Mouse (Mus musculus) splenic B cell, adult 2 months (primary cell): ENCODE results near the gene Ap1s2.

Experiments used
- DNase-seq: peaks from one replicate; pipeline ENCODE4 v3.0.0-alpha.2; 2011; ENCODE audit warnings: low read depth, low spot score
- H3K27me3 ChIP-seq: 2 replicates; pipeline ENCODE4 v1.6.1; 2012; ENCODE audit warnings: mild to moderate bottlenecking, low read length, moderate library complexity, mixed read lengths; ENCODE audit not compliant: control insufficient read depth, poor library complexity, insufficient read depth, severe bottlenecking
- H3K36me3 ChIP-seq: 2 replicates; pipeline ENCODE4 v1.6.1; 2012; ENCODE audit warnings: mild to moderate bottlenecking, low read length, moderate library complexity, mixed read lengths; ENCODE audit not compliant: control insufficient read depth, poor library complexity, insufficient read depth, severe bottlenecking

Ap1s2 gene

DNA sequence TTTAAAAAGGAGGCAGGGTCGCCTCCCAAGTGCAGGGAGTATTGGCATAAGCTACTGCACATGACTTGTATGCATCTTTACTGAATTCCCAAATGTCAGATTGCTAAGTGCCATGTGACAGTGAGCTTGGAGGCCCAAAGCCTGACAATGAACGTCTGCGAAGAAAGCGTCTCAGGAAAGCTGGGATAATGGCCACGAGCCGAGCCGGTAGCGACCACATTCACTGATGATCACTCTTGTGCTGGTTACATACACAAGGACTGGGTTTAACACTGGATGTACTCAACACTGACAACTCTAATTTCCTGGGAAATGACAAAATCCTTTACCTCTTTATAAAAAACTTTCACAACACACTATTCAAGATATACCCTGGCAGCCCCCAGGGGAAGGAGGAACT is 25.9 kb downstream of the Ap1s2 start:
- Histone ChIP-seq H3K27me3 (no peaks in the 10 kb centered on the region), H3K36me3 (peaks cover 4% of the 10 kb centered on the region; the same call in 1 of the 2 replicates)
- DNase-seq, result no peak

DNA sequence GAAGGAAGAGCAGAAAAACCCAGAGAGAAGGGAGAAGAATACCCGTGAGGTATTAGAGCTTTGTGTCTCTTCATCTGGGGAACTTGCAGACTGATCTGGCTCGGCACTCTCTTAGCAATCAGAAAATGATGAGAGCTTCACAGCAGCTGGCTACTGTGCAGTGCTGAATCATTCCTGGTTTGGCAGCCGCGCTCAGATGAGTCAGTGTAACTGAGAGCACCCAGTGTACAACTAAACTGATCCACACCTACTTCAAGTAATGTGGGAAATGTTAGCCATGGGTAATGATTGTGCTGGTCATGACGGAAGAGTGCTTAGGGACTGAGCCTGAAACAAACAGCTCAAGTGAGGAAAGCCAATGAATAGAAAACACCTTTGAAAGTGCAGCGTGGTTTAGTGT is 29.8 kb downstream of the Ap1s2 start:
- H3K27me3 ChIP-seq, result no peaks in the 10 kb centered on the region
- no peak for DNase-seq
- H3K36me3 ChIP-seq, result peaks cover 7% of the 10 kb centered on the region; the same call in 1 of the 2 replicates

DNA sequence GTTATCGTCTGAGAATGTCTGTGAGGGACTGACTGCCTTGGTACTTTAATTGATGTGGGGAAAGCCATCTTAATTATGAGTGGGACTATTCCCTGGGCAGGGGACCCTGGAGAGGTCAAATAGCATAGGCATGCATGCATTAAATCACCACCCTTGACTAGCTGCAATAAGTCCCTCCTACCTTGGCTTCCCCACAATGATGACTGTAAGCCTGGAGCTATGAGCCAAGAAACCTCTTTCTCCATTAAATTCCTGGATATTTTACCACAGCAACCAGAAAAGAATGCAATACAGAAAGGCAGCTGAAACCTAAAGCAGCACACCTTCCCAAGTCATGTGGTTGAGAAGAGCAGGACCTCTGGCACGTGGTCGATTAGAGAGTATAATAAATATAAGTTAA is 35.6 kb downstream of the Ap1s2 start:
- Histone ChIP-seq H3K36me3 (0 out of 2 replicates have a peak, but pooled peaks cover 3% of the 10 kb centered on the region), H3K27me3 (no peaks in the 10 kb centered on the region)
- no peak for DNase-seq

DNA sequence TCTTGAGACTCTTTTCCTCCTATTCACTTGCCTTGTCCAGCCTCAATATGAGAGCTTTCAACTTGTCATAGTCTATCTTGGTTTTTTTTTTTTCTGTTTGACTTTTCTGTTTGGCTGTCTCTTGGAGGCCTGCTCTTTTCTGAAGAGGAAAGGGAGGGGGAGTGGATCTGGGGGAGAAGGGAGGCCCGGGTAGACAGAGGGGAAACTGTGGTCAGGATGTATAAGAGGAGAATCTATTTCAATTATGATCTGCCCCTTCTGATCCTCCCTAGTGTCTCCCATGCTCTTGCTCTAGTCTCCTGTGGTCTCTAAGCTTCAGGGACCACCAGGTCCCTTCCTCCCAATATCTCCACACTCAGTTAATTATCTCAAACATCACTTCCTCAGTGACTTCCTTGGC is 42.8 kb downstream of the Ap1s2 start:
- DNase-seq, result no peak
- Histone ChIP-seq H3K36me3 (peaks cover 2% of the 10 kb centered on the region; the same call in 1 of the 2 replicates), H3K27me3 (no peaks in the 10 kb centered on the region)

DNA sequence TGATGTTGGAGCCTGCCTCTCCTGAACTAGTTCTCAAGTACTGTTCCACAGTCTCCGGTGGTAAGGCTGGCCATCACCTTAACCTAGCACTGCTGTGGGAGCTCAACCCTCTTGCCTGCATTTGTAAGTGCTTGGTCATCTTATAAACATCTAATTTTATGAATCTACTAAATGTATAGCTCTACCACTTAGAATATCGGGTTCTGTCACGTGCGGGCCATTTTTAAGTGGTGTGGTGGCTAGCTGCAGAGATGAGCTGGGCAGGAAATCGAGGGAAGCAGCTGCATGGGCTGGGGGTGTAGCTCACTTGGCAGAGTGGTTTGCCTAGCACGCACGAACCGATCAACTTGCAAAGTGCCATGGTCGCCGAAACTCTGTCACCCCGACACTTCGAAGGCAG is 48.6 kb downstream of the Ap1s2 start:
- DNase-seq, result no peak
- Histone ChIP-seq H3K36me3 (peaks cover 2% of the 10 kb centered on the region; the same call in 1 of the 2 replicates), H3K27me3 (no peaks in the 10 kb centered on the region)

DNA sequence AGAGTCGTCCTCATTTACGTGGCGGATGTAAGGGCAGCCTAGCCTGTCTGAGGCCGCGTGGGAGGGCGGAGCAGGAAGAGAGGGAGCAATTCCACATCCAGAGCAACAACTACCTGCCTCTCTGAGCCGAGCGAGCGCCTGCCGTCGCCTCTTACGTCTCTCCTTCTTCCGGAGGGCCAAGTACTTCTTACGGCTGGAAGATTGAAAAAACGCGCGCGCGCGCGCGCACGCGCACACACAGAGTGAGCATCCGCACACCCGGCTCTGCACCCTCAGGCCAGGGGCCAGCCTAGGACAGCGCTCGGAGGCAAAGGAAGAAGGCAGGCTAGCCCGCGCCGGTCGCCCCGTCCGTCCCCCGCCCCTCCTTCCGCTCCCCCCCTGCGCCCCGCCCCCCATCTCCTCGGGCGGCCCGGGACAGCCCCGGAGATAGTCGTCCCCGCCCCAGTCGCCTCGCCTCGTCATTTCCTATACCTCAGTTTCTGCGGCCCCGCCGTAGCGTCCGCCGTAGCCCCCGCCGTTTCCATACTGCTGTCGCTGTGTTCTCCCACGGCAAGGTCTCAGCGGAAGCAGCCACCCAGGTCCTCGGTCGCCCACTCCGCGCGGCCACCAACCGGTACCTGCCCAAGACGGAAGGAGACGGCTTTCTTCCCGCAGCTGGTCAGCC is 49.1 kb downstream of the Ap1s2 start:
- peak; percentile 85 for DNase-seq
- Histone ChIP-seq H3K36me3 (peaks cover 2% of the 10 kb centered on the region; the same call in 1 of the 2 replicates), H3K27me3 (no peaks in the 10 kb centered on the region)

DNA sequence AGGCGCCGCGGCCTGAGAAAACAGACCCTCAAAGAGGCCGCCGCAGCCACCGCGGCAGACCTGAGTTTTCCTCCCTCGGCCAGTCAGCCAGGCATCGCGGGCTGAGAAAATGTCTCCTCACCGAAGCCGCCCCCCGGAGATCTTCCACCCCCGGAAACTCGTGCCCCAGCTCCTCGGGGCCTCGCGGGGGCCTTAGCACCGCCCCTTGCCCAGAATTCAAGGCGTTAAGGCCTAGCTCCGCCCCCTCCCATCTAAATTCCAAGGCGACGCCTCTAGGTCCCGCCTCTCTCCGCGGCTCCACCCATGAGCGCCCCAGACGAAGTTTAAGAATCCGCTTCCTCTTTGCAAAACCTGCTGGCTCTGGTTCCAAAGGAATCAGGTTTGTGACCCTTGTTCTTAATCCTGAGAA is 49.7 kb downstream of the Ap1s2 start, which contains the start of gene Zrsr2:
Gene Zrsr2 (minus strand): TSS at position 195 of the 409 bp plus-strand sequence.
- Histone ChIP-seq H3K36me3 (no peaks in the 10 kb centered on the region), H3K27me3 (no peaks in the 10 kb centered on the region)
- DNase-seq, result peak; percentile 95

DNA sequence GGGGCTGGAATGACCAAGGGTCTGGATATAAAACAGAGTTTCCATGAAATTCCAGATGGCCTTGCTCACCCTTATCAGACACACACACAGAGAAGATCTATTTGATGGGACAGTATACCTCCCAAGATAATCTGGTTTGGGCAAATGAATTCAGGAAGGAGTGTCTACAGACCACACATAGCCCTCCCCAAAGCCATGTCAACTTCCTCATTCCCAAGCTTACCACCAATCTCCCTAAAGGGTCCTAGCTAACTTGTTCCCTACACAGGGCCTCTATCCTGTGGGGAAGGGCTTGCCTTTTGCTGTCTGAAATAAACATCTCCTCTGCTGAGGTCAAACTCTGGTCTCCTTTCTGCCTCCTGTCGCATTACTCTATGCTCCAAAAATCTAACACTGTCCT is 72.3 kb downstream of the Ap1s2 start:
- H3K36me3 ChIP-seq, result no peaks in the 10 kb centered on the region
- no peak for DNase-seq
- H3K27me3 ChIP-seq, result no peaks in the 10 kb centered on the region

DNA sequence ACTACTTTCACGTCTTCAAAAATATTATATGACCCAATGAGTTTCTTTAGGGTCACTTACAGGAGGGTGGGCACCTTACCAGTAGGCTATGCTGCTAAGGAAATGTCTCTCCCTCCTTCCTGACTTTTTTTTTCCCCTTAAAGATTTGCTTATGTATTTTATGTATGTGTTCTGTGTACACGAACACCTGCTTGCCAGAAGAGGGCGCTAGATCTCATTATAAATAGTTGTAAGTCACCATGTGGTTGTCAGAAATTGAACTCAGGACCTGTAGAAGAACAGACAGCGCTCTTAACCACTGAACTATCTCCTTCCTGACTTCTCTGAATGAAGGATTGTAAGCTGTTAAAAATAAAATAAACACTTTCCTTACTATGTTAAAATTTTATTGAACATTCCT is 72.7 kb downstream of the Ap1s2 start:
- no peak for DNase-seq
- Histone ChIP-seq H3K27me3 (no peaks in the 10 kb centered on the region), H3K36me3 (no peaks in the 10 kb centered on the region)

DNA sequence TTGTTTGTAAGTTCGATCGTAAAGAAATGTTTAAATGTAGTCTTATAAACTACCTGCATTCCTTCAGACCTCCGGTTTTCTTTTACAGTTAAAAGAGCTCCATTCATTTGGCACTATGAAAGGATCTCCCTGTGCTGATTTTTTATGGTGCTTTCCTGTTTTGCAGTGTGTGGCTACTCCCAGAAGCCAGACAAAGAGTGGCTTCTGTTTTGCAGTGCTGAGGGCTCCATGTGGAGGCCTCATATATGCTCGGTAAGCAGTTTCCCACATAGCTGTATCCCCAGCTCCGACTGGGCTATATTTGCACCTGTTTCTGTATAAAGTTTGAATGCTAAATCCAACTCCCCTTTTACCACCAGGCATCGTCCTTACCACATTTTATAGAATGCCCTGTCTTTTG is 73.3 kb downstream of the Ap1s2 start:
- H3K36me3 ChIP-seq, result no peaks in the 10 kb centered on the region
- no peak for DNase-seq
- no peaks in the 10 kb centered on the region for H3K27me3 ChIP-seq
